Mouse (Mus musculus): ENCODE measurements at regions not wholly inside any gene's neighbourhood (a gene's known extent, or its start where the extent isn't known, plus 50 kb on each side); places are given as distances from the start of the nearest gene placed in this dataset.

DNA sequence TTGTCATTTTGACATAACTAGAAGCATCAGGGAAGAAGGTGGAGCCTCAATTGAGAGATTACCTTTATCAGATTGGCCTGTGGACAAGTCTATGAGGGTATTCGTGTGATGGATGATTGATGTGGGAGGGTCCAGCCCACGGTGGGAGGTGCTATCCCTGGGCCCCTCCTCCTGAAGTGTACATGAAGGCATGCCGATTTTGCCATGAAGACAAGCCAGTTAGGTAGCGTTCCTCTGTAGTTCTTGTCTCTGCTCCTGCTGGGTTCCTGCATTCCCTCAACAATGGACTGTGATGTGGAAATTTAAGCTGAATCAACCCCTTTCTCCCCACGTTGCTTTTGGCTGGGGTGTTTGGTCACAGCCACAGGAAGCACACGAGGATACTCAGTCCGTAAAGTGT lies 317.5 kb downstream of the Gm49356 start:
- no peak for DNase-seq (ENCODE audit: low read depth, low spot score)

DNA sequence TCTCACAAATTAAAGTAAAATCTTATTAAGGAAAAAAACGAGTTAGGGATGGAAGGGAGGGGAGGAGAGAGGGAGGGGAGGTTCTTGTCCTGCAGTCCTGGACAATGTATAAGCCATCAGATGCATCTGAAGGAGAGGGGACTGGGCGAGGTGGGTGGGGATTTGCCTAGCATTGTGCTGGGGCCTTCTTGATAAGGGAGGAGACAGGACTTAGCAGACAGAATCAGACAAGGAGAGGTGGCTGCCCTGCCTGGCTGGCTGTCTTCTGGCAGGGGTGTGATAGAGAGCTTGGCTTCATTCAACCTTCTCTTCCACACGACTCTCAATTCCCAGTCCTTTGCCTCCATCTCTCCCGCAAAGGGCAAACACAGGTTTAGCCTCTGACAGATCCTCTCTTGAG lies 318.9 kb downstream of the Gm49356 start:
- DNase-seq (ENCODE audit: low read depth, low spot score), result no peak

- no peak for DNase-seq (ENCODE audit: low read depth, low spot score)
Measured at GRCm38 (mm10) chr15:59212362-59212761, 323.3 kb downstream of the Gm49356 start.

GRCm38 (mm10) chr15:59214096-59214495 lies 325.0 kb downstream of the Gm49356 start:
- no peak for DNase-seq (ENCODE audit: low read depth, low spot score)

DNA sequence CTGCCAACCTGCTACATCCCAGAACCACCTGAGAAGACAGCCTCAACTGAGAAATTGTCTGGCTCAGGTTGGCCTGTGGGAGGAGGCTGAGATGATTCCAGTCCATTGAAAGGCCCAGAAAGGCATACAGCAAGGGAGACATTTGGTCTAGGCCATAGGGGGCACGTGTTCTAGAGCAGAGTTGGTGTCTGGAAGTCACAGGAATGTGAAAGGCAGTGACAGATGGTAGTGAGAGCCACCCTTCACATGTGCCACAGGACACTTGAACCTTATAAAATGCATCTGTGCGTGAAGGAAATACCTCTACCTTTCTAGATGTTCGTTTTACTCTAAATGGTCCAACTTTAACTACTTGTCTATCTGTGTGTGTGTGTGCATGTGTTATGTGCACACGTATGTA lies 326.1 kb downstream of the Gm49356 start:
- DNase-seq (ENCODE audit: low read depth, low spot score), result no peak

- DNase-seq (ENCODE audit: low read depth, low spot score), result no peak
Measured at GRCm38 (mm10) chr15:59217481-59217880, 328.4 kb downstream of the Gm49356 start.

- no peak for DNase-seq (ENCODE audit: low read depth, low spot score)
Measured at GRCm38 (mm10) chr15:59218916-59219315, 329.8 kb downstream of the Gm49356 start.

GRCm38 (mm10) chr15:59225637-59226036 lies 336.5 kb downstream of the Gm49356 start:
- no peak for DNase-seq (ENCODE audit: low read depth, low spot score)

- no peak for DNase-seq (ENCODE audit: low read depth, low spot score)
Measured at GRCm38 (mm10) chr15:59227293-59227692, 338.2 kb downstream of the Gm49356 start.

DNA sequence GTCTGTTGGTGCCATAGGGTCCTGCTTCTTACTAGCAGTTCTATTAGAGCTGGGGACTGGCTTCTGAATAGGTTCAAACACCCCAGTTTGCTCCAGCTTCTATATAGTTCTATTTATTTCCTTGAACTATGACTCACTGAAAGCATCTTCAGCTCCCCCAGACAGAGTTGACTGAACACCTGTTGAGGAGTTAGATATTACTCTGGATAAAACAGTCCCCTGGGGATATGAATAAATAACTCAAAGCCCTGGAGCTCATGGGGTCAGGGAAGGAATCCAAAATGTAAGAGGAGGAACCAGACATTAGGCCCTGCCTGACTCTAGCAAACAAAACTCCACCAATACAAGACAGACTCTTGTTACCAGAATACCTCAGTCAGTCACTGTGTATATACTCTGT lies 341.4 kb downstream of the Gm49356 start:
- DNase-seq (ENCODE audit: low read depth, low spot score), result no peak

- no peak for DNase-seq (ENCODE audit: low read depth, low spot score)
Measured at GRCm38 (mm10) chr15:59231703-59232102, 342.6 kb downstream of the Gm49356 start.

DNA sequence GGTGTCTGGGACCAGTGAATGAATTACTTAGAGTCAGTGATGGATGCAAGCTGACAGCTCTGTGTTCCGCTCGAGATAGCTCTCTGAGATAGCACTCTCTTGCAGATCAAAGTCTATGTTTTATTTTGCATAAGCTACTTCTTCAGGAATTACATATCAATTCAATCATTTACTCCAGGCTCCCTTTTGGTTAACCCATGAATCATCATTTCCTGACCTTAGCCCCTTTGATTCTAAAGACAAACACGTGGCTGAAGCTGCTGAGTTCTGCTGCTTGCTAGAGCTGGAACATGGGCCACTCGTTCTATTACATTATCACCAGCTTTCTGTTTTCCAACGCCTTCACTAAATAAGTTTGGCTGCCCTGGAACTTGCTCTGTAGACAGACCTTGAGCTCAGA lies 343.2 kb downstream of the Gm49356 start:
- no peak for DNase-seq (ENCODE audit: low read depth, low spot score)

DNA sequence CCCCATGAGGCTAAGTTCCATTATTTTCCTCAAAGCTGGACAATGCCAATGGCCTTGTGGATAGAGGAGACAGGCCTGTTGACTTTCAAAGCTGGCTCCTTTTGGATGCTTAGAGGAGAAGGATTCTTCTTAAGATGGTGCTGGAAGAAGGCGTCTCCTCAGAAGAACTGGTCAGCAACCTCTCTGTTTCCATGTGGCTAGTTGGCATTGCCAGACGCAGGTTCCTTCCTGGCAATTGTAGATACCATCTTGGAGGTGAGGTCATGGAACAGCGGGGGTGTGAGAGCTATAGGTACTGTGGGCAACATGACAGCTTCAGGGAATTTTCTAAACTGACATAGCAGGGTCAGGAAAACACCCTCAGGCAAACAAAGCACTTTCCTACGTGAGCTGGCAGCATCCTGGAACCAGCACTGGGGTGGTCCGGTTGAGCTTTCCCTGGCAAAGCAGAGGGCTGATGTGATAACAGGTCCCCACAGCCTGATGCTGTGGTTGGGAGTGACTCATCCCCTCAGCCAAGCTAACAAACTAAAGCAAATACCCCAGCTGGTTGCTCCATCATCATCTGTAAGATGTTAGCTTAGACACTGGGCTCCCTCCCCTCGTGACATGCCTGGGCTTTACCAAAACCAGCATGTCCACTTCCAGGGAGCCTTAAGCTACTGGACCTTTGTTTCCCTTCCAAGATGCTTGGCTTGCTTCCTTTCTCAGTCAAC lies 348.5 kb downstream of the Gm49356 start:
- no peak for DNase-seq (ENCODE audit: low read depth, low spot score)

- no peak for DNase-seq (ENCODE audit: low read depth, low spot score)
Measured at GRCm38 (mm10) chr15:59241752-59242151, 352.7 kb downstream of the Gm49356 start.

- DNase-seq (ENCODE audit: low read depth, low spot score), result no peak
Measured at GRCm38 (mm10) chr15:59245927-59246649, 357.0 kb downstream of the Gm49356 start.

DNA sequence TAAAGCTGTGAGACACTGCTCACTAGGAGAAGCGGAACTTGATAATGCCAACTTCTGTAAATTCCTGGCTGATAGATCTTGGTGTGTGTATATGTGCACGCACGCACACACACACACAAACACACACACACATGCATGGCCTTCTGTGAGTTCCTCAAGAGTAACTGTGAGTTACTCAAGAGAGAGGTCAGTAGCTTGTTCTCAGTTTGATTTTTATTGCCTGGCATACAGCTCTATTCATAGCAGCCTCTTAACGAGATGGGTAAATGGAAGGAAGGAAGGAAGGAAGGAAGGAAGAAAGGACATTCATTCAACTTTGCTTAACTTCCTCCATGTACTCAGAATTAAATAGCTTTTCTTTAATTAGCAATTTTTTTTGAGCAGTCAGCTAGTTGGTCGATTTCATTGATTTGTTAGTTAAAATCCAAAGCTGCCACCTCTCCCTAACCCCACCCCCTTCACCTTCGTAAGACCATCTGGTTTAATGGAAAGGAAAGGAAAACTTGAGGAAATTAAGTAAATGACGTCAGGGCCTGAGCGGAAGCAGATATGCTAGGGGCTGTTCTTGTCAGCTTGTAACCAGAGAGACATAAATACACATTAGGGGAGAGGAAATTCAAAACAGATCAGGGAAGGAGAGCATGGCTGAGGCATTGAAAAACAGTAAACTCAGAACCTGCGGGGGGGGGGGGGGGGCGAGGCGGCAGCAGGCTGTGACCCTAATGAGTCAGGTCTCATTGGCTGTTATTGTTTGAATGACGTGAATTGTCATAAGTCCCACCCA lies 359.6 kb downstream of the Gm49356 start:
- peak; percentile 78 for DNase-seq (ENCODE audit: low read depth, low spot score)

DNA sequence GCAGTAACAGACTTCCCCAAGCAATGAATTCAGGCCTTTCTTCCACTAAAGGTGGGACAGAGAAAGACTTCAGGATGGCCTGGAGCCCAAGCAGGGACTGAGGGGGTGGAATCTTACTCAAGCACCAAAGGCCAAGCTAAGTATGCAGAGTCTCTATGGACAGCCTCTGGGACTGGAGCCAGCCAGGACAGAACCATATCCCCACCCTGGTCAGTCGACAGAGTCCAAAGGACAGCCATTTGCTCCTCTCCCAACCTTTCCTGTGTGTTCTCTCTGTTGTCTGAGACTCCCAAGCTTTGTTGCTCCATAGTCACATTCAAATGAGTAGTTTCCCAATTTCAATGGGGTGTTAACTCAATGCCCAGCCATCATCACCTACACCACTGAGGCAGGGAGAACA lies 372.3 kb downstream of the Gm49356 start:
- DNase-seq (ENCODE audit: low read depth, low spot score), result no peak

DNA sequence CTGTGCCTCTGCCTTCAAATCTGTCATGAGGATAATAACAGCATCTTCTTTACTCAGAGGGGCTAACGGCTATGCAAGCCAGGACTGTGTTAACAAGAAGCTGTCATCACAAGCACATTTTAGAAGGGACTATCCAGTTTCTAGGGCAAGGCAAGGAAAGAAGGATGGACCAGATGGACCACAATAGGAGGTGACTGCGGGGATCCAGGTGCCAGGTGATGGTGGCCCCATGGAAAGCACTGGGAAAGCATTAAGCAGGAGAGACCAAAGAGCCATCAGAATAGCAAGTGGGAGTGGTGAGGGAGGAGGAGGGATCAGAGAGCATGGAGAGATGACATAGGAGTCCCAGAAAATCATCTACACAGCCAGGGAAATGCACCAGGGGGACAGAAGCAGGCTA lies 373.3 kb downstream of the Gm49356 start:
- no peak for DNase-seq (ENCODE audit: low read depth, low spot score)

DNA sequence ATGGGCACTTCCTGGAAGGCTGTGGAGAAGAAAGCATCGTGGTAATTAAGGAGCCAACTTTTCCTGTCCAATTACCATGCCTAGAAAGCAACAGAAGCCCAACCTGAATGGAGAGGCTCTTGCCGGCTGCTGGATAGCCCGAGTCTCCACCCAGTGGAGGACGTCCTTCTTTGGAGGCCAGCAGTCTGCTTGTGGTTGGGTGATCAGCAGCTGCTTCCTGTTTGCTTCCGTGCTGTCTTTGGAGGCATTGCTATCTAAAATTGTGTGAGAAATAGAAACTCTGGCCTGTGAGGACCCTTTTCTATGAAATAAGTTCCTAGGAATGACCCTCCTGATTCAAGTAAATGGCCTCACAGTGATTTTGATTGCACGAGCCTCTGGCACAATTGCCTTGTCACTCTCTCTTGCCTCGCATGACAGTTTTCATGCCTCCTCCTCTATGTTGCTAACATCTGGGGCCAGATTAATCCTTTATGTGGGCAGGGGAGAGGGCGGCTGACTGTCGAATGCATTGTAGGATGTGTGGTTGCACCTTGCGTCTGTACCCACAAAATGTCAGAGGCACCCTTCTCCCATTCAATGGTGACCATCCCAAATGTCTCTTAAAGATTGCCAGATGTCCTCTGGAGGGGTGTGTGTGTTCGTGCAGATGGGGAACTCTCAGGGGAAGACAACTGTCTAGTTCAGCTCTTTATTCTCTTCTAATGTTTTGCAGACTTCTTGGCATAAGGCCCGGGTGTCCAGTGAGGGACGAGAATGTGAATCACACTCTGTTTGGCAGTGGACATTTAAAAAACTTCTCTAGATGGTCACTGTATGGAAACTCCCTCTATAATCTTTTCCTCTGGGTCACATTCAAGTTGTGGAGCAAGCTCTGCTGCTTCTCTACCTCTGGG lies 374.6 kb downstream of the Gm49356 start:
- DNase-seq (ENCODE audit: low read depth, low spot score), result no peak
